Mouse (Mus musculus): ENCODE results near the gene Slc7a5. TPM values are rescaled to one million over a fixed set of nuclear protein-coding genes. Genes with fewer than 3 reads are reported as not detected.

Slc7a5 gene
- polyA plus RNA-seq, 1 experiment from 2014 or later: 8.9 TPM

- no peak for ATAC-seq (ENCODE audit: low FRiP score, low TSS enrichment)
- no peak overlapping the region for H3K4me3 ChIP-seq (ENCODE audit: low read depth, low read length)
- DNase-seq (ENCODE audit: low spot score): no peak
- no peaks in the 10 kb centered on the region for H3K27me3 ChIP-seq (ENCODE audit: control insufficient read depth, insufficient read depth, low read length)
- H3K36me3 ChIP-seq (ENCODE audit: control insufficient read depth, insufficient read depth, low read length): peaks cover 27% of the 10 kb centered on the region
- no peaks in the 10 kb centered on the region for H3K9me3 ChIP-seq (ENCODE audit: control insufficient read depth, low read length)
- no peaks in the 10 kb centered on the region for H3K4me1 ChIP-seq (replicated peaks; ENCODE audit: control insufficient read depth, insufficient read depth)
- no peak overlapping the region for H3K4me2 ChIP-seq (replicated peaks; ENCODE audit: low read depth)
- H3K9ac ChIP-seq (ENCODE audit: low read length): no peak overlapping the region
- TF ChIP-seq CTCF (IDR thresholded peaks at IDR 0.05; ENCODE audit: low read depth): no peak
- no peak for TF ChIP-seq EP300 (optimal IDR thresholded peaks at IDR 0.05)
- no peak overlapping the region for H3K27ac ChIP-seq (replicated peaks)
- 79% methylated on average over 1 of the region's 1 CpGs for WGBS
These were observed 19.9 kb downstream of the Slc7a5 start for GRCm38 (mm10) chr8:121887547-121887946.

- H3K9me3 ChIP-seq (ENCODE audit: control insufficient read depth, low read length): no peaks in the 10 kb centered on the region
- H3K27ac ChIP-seq (replicated peaks): no peak overlapping the region
- H3K27me3 ChIP-seq (ENCODE audit: control insufficient read depth, insufficient read depth, low read length): no peaks in the 10 kb centered on the region
- no peak for ATAC-seq (ENCODE audit: low FRiP score, low TSS enrichment)
- TF ChIP-seq EP300 (optimal IDR thresholded peaks at IDR 0.05) (no peak), CTCF (IDR thresholded peaks at IDR 0.05; ENCODE audit: low read depth) (no peak)
- H3K4me1 ChIP-seq (replicated peaks; ENCODE audit: control insufficient read depth, insufficient read depth): no peaks in the 10 kb centered on the region
- no peak overlapping the region for H3K4me2 ChIP-seq (replicated peaks; ENCODE audit: low read depth)
- H3K4me3 ChIP-seq (ENCODE audit: low read depth, low read length): no peak overlapping the region
- 83% methylated on average over 6 of the region's 6 CpGs for WGBS
- H3K9ac ChIP-seq (ENCODE audit: low read length): no peak overlapping the region
- peaks cover 28% of the 10 kb centered on the region for H3K36me3 ChIP-seq (ENCODE audit: control insufficient read depth, insufficient read depth, low read length)
- no peak for DNase-seq (ENCODE audit: low spot score)
These were observed 22.1 kb downstream of the Slc7a5 start for GRCm38 (mm10) chr8:121885433-121885832.

GRCm38 (mm10) chr8:121885001-121885400, 22.5 kb downstream of the Slc7a5 start:
- H3K9me3 ChIP-seq (ENCODE audit: control insufficient read depth, low read length): no peaks in the 10 kb centered on the region
- H3K27ac ChIP-seq (replicated peaks): no peak overlapping the region
- no peaks in the 10 kb centered on the region for H3K4me1 ChIP-seq (replicated peaks; ENCODE audit: control insufficient read depth, insufficient read depth)
- TF ChIP-seq EP300 (optimal IDR thresholded peaks at IDR 0.05) (no peak), CTCF (IDR thresholded peaks at IDR 0.05; ENCODE audit: low read depth) (no peak)
- H3K36me3 ChIP-seq (ENCODE audit: control insufficient read depth, insufficient read depth, low read length): peaks cover 28% of the 10 kb centered on the region
- no peaks in the 10 kb centered on the region for H3K27me3 ChIP-seq (ENCODE audit: control insufficient read depth, insufficient read depth, low read length)
- no peak for DNase-seq (ENCODE audit: low spot score)
- H3K4me3 ChIP-seq (ENCODE audit: low read depth, low read length): no peak overlapping the region
- no peak for ATAC-seq (ENCODE audit: low FRiP score, low TSS enrichment)
- no peak overlapping the region for H3K9ac ChIP-seq (ENCODE audit: low read length)
- H3K4me2 ChIP-seq (replicated peaks; ENCODE audit: low read depth): no peak overlapping the region
- WGBS: 97% methylated on average over 9 of the region's 9 CpGs

- no peak for TF ChIP-seq CTCF (IDR thresholded peaks at IDR 0.05; ENCODE audit: low read depth)
- TF ChIP-seq EP300 (optimal IDR thresholded peaks at IDR 0.05): no peak
These were observed 23.3 kb downstream of the Slc7a5 start for GRCm38 (mm10) chr8:121884181-121884580.

GRCm38 (mm10) chr8:121881921-121882320, 25.6 kb downstream of the Slc7a5 start:
- Histone ChIP-seq H3K27me3 (ENCODE audit: control insufficient read depth, insufficient read depth, low read length) (no peaks in the 10 kb centered on the region), H3K36me3 (ENCODE audit: control insufficient read depth, insufficient read depth, low read length) (peaks cover 22% of the 10 kb centered on the region), H3K9me3 (ENCODE audit: control insufficient read depth, low read length) (no peaks in the 10 kb centered on the region), H3K9ac (ENCODE audit: low read length) (no peak overlapping the region), H3K4me2 (replicated peaks; ENCODE audit: low read depth) (no peak overlapping the region), H3K4me1 (replicated peaks; ENCODE audit: control insufficient read depth, insufficient read depth) (no peaks in the 10 kb centered on the region), H3K27ac (replicated peaks) (no peak overlapping the region), H3K4me3 (ENCODE audit: low read depth, low read length) (no peak overlapping the region)
- TF ChIP-seq CTCF (IDR thresholded peaks at IDR 0.05; ENCODE audit: low read depth) (no peak), EP300 (optimal IDR thresholded peaks at IDR 0.05) (no peak)
- 59% methylated on average over 5 of the region's 5 CpGs for WGBS
- no peak for DNase-seq (ENCODE audit: low spot score)
- ATAC-seq (ENCODE audit: low FRiP score, low TSS enrichment): 0 out of 2 replicates have a peak, but pooled peaks have one; percentile 1

More at GRCm38 (mm10) chr8:121884181-121884580, 23.3 kb downstream of the Slc7a5 start:
- Histone ChIP-seq H3K4me1 (replicated peaks; ENCODE audit: control insufficient read depth, insufficient read depth) (no peaks in the 10 kb centered on the region), H3K27me3 (ENCODE audit: control insufficient read depth, insufficient read depth, low read length) (no peaks in the 10 kb centered on the region), H3K27ac (replicated peaks) (no peak overlapping the region), H3K9me3 (ENCODE audit: control insufficient read depth, low read length) (no peaks in the 10 kb centered on the region), H3K36me3 (ENCODE audit: control insufficient read depth, insufficient read depth, low read length) (peaks cover 28% of the 10 kb centered on the region), H3K4me3 (ENCODE audit: low read depth, low read length) (no peak overlapping the region), H3K4me2 (replicated peaks; ENCODE audit: low read depth) (no peak overlapping the region), H3K9ac (ENCODE audit: low read length) (no peak overlapping the region)
- DNase-seq (ENCODE audit: low spot score) (no peak), ATAC-seq (ENCODE audit: low FRiP score, low TSS enrichment) (no peak)
- WGBS: 91% methylated on average over 3 of the region's 3 CpGs

- Histone ChIP-seq H3K4me1 (replicated peaks; ENCODE audit: control insufficient read depth, insufficient read depth) (no peaks in the 10 kb centered on the region), H3K27ac (replicated peaks) (no peak overlapping the region), H3K36me3 (ENCODE audit: control insufficient read depth, insufficient read depth, low read length) (peaks cover 17% of the 10 kb centered on the region), H3K4me2 (replicated peaks; ENCODE audit: low read depth) (no peak overlapping the region), H3K9me3 (ENCODE audit: control insufficient read depth, low read length) (no peaks in the 10 kb centered on the region), H3K27me3 (ENCODE audit: control insufficient read depth, insufficient read depth, low read length) (no peaks in the 10 kb centered on the region), H3K9ac (ENCODE audit: low read length) (no peak overlapping the region), H3K4me3 (ENCODE audit: low read depth, low read length) (no peak overlapping the region)
- TF ChIP-seq EP300 (optimal IDR thresholded peaks at IDR 0.05): no peak
- TF ChIP-seq CTCF (IDR thresholded peaks at IDR 0.05; ENCODE audit: low read depth): no peak
- DNase-seq (ENCODE audit: low spot score): no peak
- 57% methylated on average over 1 of the region's 1 CpGs for WGBS
- ATAC-seq (ENCODE audit: low FRiP score, low TSS enrichment): no peak
These were observed 26.7 kb downstream of the Slc7a5 start for GRCm38 (mm10) chr8:121880818-121881217.

Data from stomach, postnatal 0 days (tissue).